Mouse (Mus musculus): Measurements from ENCODE around the gene Card11.

The Card11 gene

GRCm38 (mm10) chr5:141004078-141004763 lies 3.8 kb upstream of the Card11 start:
- CTCF ChIA-PET: no interaction called here
- POLR2A ChIA-PET: no interaction called here

DNA sequence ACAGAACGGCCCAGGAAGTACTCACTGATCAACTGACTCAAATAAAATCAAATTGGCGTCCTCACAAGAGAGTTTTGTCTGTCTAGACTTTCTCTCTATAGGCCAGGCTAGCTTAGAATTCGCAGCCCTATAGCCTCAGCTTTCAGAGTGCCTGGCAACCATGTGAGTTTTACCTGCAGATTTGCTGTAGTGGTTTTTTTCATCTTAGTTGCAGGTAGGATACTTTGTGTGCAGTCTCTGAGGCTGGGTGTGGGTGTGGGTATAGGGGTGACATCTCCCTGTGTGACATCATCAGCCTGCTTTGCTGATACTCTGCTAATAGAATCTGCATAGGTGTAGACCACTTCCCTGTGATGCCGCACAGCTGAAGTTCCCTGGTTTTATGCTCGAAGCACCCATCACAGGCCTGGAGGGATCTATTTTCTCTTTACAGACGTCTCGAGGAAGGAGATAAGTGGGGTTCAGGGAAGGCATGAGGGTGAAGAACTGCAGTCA lies 1.2 kb downstream of the Card11 start:
- ChIA-PET POLR2A (no interaction called here), CTCF (interaction anchor here in 1 of 4 experiments (0.6 kb wide), 1 partner anchor 1142 kb away, joined by 3 read pairs; no protein-coding TSS in a partner anchor)

- CTCF ChIA-PET: interaction anchor here (0.6 to 1.4 kb wide), 15 partner anchors 9 to 1284 kb away, joined by 3 to 8 read pairs (median 3); no protein-coding TSS in a partner anchor
- POLR2A ChIA-PET: no interaction called here
Observed at GRCm38 (mm10) chr5:140997767-140998166, 2.6 kb downstream of the Card11 start.

- CTCF ChIA-PET: interaction anchor here in 1 of 4 experiments (0.7 kb wide), 1 partner anchor 135 kb away, joined by 4 read pairs; no protein-coding TSS in a partner anchor
- POLR2A ChIA-PET: interaction anchor here in 1 of 4 experiments (0.7 kb wide), 1 partner anchor 119 kb away, joined by 3 read pairs; no protein-coding TSS in a partner anchor
Observed at GRCm38 (mm10) chr5:140992093-140993070, 8.0 kb downstream of the Card11 start.

- ChIA-PET CTCF (interaction anchor here in 2 of 4 experiments (0.6 to 0.7 kb wide), 2 partner anchors 107 to 811 kb away, joined by 3 read pairs; no protein-coding TSS in a partner anchor), POLR2A (interaction anchor here in 1 of 4 experiments (0.5 kb wide), 1 partner anchor 23 kb away, joined by 4 read pairs; no protein-coding TSS in a partner anchor)
Observed at GRCm38 (mm10) chr5:140985311-140986050, 14.9 kb downstream of the Card11 start.

GRCm38 (mm10) chr5:140981370-140981805 lies 19.0 kb downstream of the Card11 start:
- POLR2A ChIA-PET: interaction anchor here in 2 of 4 experiments (0.5 to 1.2 kb wide), 3 partner anchors 13 to 110 kb away, joined by 3 to 4 read pairs (median 3); no protein-coding TSS in a partner anchor

GRCm38 (mm10) chr5:140980783-140981182 lies 19.6 kb downstream of the Card11 start:
- POLR2A ChIA-PET: interaction anchor here in 1 of 4 experiments (0.5 kb wide), 1 partner anchor 109 kb away, joined by 4 read pairs; no protein-coding TSS in a partner anchor
- CTCF ChIA-PET: interaction anchor here in 2 of 4 experiments (1.2 kb wide), 4 partner anchors 17 to 20 kb away, joined by 3 to 5 read pairs (median 4); no protein-coding TSS in a partner anchor

More at GRCm38 (mm10) chr5:140981370-140981805, 19.0 kb downstream of the Card11 start:
- CTCF ChIA-PET: interaction anchor here in 2 of 4 experiments (1.2 kb wide), 4 partner anchors 17 to 20 kb away, joined by 3 to 5 read pairs (median 4); no protein-coding TSS in a partner anchor

DNA sequence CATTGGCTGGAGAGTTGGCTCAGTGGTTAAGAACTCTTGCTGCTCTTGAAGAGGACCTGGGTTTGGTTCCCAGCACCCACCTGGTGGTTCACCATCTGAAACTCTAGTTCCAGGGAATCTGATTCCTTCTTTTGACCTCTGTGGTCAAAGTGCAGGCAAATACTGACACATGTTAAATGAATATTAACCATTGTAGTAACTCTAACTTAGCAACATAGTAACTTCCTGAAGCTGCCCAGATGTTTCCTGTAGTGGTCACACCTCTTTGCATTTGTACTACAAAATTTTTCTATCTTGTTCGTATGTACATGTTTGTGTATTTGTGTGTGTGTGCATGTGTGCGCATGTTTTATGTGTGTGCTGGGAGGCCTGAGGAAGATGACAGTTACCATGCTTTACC lies 20.3 kb downstream of the Card11 start:
- ChIA-PET CTCF (interaction anchor here in 1 of 4 experiments (0.6 kb wide), 1 partner anchor 127 kb away, joined by 3 read pairs; no protein-coding TSS in a partner anchor), POLR2A (interaction anchor here in 1 of 4 experiments (0.6 kb wide), 1 partner anchor 138 kb away, joined by 3 read pairs; no protein-coding TSS in a partner anchor)

DNA sequence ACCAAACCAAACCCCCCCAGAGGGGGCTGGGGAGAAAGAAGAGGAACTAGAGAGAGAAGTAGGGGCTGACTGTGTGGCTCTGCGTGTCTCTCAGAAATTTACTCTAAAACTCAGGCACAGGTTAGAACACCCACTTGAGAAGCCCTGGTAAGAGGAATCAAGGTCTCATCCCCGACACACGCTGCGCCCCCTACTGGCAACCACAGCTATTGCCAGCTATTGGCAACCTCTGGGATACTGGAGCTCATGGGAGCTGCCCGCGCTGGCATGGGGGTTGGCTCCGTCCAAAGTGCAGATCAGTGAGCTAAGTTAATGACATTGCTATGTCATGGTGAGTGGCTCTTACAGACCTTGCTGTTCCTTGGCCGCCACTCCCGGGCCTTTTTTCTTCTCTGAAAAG lies 37.4 kb downstream of the Card11 start:
- ChIA-PET POLR2A (no interaction called here), CTCF (interaction anchor here (0.5 to 1.8 kb wide), 19 partner anchors 10 to 1503 kb away, joined by 3 to 10 read pairs (median 3); partner anchors contain the start of gene 3110082I17Rik (in 1 of the 4))

GRCm38 (mm10) chr5:140960732-140961131 lies 39.6 kb downstream of the Card11 start:
- POLR2A ChIA-PET: interaction anchor here in 1 of 4 experiments (0.6 to 1.3 kb wide), 2 partner anchors 8 to 245 kb away, joined by 3 to 5 read pairs; no protein-coding TSS in a partner anchor
- CTCF ChIA-PET: interaction anchor here in 2 of 4 experiments (1.2 kb wide), 2 partner anchors 21 kb away, joined by 3 to 5 read pairs; no protein-coding TSS in a partner anchor

DNA sequence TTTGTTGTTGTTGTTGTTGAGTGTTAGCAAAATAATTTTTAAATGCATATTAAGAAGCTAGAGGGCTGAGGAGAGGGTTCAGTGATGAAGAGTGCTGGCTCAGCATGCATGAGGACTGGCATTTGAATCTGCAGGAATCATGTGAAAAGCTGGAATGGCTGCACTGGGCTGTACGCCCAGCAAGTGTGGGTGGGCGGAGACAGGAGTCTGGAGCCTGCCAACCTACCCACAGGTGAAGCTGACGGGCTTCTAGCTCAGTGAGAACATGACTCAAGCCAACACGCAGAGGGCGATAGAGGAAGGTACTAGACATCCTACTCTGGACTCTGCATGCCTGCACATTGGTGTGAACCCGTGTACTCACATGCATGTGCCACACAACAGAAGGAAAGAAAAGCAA lies 41.2 kb downstream of the Card11 start:
- CTCF ChIA-PET: interaction anchor here in 2 of 4 experiments (0.6 to 1.4 kb wide), 2 partner anchors 210 to 1678 kb away, joined by 3 to 4 read pairs; no protein-coding TSS in a partner anchor
- POLR2A ChIA-PET: no interaction called here

DNA sequence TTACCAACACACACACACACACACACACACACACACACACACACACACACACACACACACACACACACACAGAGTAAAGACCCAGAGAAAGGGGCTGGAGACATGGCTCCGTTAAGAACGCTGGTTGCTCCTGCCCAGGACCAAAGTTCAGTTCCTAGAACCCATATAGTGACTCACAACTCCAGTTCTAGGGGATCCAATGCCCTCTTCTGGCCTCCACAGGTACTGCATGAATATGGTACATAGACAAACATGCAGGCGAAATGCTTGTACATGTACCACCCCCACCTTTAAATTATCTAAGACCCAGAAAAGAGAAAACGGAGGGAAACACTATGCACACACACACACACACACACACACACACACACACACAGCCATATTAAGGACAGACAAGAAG lies 43.3 kb downstream of the Card11 start:
- ChIA-PET POLR2A (no interaction called here), CTCF (interaction anchor here in 2 of 4 experiments (0.6 to 0.8 kb wide), 3 partner anchors 88 to 1384 kb away, joined by 3 to 4 read pairs (median 3); no protein-coding TSS in a partner anchor)

- POLR2A ChIA-PET: no interaction called here
- CTCF ChIA-PET: interaction anchor here in 1 of 4 experiments (0.8 kb wide), 1 partner anchor 66 kb away, joined by 3 read pairs; no protein-coding TSS in a partner anchor
Observed at GRCm38 (mm10) chr5:140955666-140956065, 44.7 kb downstream of the Card11 start.

DNA sequence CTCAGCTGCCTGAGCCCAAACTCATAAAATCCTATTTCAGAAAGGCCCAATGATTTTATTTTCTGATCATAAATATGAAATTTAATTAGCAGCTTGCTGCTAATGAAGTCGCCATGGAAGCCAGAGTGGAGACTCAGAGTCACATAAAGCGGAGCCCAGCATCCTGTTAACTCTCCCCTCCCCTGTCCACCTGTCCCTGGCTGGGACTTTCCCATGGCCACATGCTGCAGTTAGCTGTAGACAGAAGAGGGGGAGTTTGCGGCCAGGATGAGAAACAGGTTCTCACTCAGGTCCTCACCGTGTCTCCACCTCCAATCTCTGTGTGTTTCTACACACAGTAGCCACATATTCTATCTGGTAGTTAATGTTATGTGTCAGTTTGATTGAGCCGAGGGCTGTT lies 48.6 kb downstream of the Card11 start:
- POLR2A ChIA-PET: interaction anchor here in 1 of 4 experiments (1.0 to 1.2 kb wide), 2 partner anchors 9 to 11 kb away, joined by 3 read pairs; no protein-coding TSS in a partner anchor
- CTCF ChIA-PET: interaction anchor here in 1 of 4 experiments (1.0 kb wide), 1 partner anchor 92 kb away, joined by 4 read pairs; no protein-coding TSS in a partner anchor

DNA sequence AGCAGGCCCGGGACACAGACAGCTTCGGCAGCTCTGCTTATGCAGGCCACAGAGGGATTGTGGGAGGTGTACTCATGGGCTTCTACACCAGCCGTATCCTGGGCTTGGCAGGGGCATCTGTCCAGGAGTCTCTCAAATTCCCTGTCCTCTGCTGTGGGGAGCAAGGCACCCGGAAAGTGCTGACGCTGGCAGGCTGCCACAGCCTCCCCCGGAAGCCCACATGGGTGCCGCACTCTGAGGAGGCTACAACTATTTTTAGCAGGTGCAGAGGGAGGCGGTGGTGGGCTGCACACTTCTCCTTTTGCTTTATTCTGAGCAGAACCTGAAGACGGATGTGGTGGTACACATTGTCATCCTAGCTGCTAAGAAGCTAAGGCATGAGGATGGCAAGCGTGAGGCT lies 52.4 kb downstream of the Card11 start:
- CTCF ChIA-PET: interaction anchor here in 3 of 4 experiments (0.6 to 0.7 kb wide), 3 partner anchors 103 to 1504 kb away, joined by 3 to 8 read pairs (median 4); no protein-coding TSS in a partner anchor
- POLR2A ChIA-PET: no interaction called here

- ChIA-PET POLR2A (no interaction called here), CTCF (no interaction called here)
Observed at GRCm38 (mm10) chr5:140946034-140946433, 54.3 kb downstream of the Card11 start.

- POLR2A ChIA-PET: no interaction called here
- CTCF ChIA-PET: interaction anchor here in 1 of 4 experiments (1.2 kb wide), 1 partner anchor 10 kb away, joined by 3 read pairs; no protein-coding TSS in a partner anchor
Observed at GRCm38 (mm10) chr5:140944382-140945125, 55.8 kb downstream of the Card11 start.

Data from embryonic stem cell, embryonic (primary cell).